Mouse (Mus musculus) left cerebral cortex, postnatal 36 days (tissue): Measurements from ENCODE around the gene Ankrd63. TPM values are rescaled to one million over a fixed set of nuclear protein-coding genes. Genes with fewer than 3 reads are reported as not detected.

ENCODE experiments used
- DNase-seq, 2 experiments: peaks; one replicate each; pipeline ENCODE4 v3.0.0; 2021 to 2022; ENCODE audit warnings: low spot score in 2 of 2, mixed read lengths in 1 of 2
- intact Hi-C: fragments of 180-260 bp; cut with DNase I; formaldehyde crosslinking; loops from one replicate; pipeline ENCODE4 v1.15.1; 2025
- total RNA-seq, 2 experiments: library from RNA; stranded (reverse); gene quantifications; 2 replicates each; pipeline ENCODE4 v1.2.3; 2021

Gene Ankrd63
- total RNA-seq, result 10 to 100 TPM; 20.0 to 32.2 TPM

DNA sequence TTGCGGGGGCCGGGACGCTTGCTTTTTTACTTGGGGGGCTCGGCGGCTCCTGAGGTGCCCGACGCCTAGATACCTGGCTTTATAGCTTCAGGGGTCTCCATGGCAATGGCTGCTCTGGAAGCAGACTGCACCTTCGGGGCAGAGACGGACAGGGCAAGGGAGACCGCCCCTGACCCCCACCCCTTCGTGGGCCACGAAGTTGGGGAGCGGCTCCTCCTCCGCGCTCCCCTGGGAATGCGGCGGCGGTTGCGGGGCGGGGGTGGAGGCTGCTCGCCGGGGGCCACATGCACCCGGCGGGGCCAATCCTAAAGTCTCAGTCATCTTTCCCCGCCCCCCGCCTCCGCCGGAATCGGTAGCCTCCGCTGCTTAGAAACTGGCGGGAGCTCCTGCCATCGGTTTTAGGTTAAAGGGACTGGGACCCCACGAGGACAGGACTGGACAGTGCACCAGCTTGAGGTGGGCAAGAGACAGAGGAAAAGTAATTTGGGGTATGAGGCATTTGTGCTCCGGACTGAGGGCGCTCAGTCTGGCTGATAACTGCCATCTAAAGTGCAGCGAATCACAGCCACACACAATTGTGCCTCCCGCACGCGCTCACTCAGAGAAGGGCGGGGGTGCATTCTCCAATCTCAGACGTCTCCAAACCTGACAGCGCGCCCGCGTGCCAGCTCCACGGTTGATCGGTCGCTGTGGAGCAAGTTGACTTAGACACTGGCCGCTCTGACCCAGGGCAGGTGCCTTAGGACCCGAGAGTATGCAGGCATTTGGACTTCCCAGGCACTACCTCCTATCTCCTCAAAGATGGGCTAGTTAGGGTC, at the start of gene Ankrd63:
Ankrd63 (minus strand) TSS at position 51 of the 818 bp plus-strand sequence.
- no peak for DNase-seq
- intact Hi-C loops, result loop anchor here (5.0 kb wide), 2 partner anchors 42 to 43 kb away; partner anchors contain the start of genes Inafm2 and Pak6

DNA sequence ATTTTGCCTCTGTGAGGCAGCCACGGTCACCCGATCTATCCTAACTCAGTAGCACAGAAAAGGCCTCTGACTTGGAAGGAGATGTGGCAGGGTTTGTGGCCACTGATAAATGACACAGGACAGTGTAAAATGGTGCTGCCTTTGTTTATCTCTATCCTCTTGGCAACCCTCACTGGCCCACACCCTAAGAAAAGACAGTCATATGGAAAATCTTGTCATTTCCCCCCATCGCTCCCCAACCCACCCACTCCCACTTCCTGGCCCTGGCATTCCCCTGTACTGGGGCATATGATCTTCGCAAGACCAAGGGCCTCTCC, 49.0 kb upstream of the Ankrd63 start:
- intact Hi-C loops, result no loop called here
- DNase-seq, result no peak

DNA sequence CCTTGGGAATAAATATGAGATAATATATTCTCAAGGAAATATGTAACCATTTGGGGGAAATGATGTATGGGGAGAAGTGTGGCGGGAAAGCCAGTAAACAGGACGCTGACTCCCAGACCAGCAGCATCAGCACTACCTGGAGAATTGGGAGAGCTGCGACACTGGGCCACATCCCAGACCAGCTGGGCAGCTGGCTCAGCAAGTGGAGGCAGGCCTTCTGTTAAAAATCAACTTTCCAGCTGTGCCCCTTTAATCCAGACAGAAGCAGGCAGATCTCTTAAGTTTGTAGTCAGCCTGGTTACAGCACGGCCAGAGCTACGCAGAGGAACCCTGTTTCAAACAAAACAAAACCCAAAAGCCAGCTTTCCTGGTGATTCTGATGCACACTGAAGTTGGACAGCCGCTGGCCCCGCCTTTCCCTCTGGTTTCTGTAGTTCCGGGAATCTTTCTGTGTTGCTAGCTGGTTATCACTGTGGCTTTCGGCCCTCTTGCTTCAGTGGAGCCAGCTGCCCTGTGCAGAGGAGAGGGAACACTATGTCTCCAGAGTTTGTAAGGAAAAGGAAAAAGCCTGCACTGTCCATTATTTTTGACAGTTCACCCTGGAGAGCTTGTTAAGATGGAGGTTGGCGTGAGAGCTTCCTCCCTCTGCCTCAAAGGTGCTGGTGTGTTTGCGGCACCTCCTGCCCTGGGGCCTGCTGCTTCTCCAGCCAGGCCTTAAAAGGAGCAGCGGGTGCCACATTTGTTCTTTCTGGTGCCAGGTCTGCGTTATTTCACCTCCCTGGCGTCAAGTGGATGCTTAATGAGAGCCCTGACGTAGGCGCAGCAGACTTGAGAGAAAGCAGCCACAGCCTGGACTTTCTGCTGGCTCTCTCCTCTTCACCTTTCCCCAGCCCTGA, 48.4 kb upstream of the Ankrd63 start:
- DNase-seq, result no peak
- intact Hi-C loops, result no loop called here

DNA sequence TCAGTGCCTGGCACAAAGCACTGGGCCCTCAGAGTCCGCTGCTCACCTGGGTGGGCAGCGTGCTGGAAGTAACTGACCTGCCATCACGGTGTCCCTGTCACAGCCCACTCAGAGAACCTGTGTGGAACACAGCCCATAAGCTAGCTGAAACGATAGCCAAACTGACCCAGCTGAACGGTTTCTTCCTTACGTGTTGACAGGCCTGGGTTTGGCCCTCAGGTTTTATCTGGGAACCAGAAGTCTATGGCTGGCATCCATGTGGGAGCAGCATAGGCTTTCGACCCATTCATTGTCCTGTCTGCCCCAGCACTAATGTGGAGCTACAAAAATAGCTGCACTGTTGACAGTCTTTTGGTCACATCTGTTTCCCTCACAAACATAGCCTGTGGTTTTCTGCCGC, 46.7 kb upstream of the Ankrd63 start:
- DNase-seq, result no peak
- intact Hi-C loops, result no loop called here

DNA sequence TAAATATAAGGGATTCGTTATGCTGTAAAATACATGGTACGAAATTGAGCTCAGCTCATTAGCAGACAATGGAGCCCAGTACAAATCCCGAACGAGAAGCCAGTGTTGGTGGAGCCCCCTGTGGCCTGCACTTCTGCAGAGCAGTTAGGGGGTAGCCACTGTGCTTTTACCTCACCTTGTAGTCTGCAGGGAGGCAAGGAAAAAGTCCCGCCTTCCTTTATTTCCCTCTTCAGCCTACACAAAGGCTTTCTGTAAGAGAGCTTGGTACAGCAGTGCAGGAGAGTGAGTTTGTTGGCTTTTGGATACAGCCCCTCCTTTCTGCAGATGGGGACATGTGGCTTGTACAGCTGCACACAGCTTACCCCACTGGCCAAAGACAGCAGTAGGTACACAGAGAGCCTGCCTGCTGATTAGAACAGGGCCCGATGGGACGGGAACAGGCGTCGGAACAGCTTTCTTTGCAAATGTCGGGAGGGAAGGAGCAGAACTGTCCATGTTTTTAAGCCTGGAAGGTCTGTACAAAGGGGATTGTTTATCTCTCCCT, 45.6 kb upstream of the Ankrd63 start:
- no peak for DNase-seq
- intact Hi-C loops, result loop anchor here (5.0 kb wide), 2 partner anchors 47 to 148 kb away; partner anchors contain the start of gene Ankrd63

DNA sequence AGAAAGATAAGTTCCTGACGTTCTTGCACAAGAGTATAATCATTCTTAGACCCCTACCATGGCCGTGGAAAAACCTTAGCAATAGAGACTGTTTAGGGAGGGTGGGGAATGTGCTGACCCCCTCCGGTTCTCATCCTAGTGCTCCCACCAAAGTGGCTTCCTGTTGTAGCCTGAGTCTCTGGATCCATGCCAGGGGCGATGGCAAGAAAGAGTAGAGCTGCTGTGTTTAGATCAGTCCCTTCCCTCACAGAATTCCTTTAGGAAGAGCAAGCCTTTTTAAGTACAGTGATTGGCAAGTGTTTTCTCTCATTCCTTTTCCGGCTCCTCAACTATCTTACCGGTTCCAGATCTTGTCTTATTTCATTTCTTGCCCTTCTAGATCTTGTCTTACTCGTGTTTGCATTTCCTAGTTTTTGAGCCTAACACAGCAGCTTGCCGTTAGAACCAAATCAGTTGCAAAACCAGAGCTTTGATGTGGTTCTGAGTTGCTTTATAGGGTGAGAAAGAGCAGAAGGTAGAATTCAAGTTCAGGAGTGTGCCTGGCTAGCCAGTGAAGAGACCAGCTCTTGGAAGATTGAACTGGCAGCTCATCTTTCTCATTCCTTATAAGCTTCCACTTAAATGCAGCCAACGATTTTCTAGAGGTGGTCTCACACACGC, 43.7 kb upstream of the Ankrd63 start:
- intact Hi-C loops, result loop anchor here (2.0 to 5.0 kb wide), 3 partner anchors 15 to 150 kb away; partner anchors contain the start of genes Ankrd63 and Ccdc9b
- no peak for DNase-seq

DNA sequence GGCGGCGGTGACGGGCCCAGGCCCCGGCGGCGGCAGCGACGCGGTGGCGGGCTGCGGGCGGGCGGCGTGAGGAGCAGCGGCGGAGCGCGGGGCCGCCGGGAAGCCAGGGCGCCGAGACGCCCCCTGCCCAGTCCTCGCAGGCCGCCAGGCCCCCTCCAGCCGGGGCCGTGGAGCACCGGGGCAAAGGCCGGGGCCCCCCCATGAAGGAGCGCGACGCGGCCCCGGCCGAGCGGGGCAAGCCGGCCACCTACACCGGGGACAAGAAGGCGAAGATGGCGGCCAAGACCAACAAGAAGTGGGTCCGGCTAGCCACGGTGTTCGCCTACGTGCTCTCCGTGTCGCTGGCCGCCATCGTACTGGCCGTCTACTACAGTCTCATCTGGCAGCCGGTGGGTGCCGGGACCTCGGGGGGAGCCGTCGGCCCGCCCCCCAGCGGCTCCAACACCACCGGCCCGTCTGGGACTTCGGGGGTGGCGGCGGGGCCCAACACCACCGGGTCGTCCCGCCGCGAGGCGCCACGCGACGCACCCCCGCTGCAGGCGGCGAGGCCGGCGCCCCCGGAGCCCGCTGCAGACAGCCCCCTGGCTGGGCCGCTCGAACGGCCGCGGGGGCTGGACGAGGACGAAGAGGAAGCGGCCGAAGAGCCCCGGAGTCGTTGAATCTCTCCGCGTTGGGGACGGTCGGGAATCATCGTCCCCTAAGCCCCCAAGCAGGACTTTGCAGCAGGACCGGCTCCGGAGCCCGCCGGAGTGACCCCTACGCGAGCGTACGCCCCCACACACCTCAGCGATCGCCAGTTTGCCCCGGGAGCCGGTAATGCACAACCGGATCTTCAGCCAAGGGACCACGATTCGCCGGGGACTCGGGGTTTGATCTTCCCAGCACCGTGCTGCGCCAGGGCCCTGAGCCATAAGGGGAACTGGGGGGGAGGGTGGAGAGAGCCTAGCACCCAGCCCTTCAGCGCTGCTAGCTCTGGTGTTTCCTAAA, 42.4 kb upstream of the Ankrd63 start:
- peak; percentile 42 to 47 for DNase-seq
- intact Hi-C loops, result loop anchor here (1.0 to 5.0 kb wide), 4 partner anchors 17 to 151 kb away; partner anchors contain the start of genes Ankrd63 and Ccdc9b

DNA sequence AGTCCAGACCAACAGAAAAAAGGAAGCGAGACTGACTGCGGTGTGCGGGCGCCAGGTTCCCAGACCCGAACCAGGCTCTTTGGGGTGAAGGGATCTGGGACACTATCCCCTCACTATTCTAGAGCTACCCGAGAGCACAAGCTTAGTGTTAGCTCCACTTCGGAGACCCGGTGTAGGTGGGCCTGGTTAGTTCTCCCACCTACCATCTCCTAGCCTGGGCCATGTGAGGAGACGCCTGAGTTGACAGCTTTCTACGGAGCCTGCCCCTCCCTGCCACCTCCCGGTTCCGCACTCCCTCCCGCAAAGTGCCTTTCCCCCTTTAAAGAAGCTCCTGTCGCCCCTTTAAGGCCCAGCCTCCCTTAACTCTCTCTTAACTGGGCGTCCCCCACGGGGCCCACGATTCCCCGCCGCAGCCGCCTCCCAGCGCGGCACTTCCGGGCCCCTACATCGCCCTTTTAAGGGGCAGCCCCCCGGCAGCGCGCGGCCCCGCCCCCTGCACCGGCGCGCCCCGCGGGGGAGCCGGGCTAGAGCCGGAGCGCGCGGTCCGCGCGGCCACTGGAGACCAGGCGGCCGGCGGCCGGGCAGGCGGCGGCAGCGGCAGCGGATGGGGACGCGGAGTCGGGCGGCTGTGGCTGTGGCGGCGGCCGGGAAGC, 41.6 kb upstream of the Ankrd63 start, which contains the start of gene Inafm2:
Inafm2 (plus strand) TSS at position 527 of the 653 bp plus-strand sequence.
- intact Hi-C loops, result loop anchor here (1.0 to 5.0 kb wide), 3 partner anchors 43 to 152 kb away; partner anchors contain the start of gene Ankrd63

DNA sequence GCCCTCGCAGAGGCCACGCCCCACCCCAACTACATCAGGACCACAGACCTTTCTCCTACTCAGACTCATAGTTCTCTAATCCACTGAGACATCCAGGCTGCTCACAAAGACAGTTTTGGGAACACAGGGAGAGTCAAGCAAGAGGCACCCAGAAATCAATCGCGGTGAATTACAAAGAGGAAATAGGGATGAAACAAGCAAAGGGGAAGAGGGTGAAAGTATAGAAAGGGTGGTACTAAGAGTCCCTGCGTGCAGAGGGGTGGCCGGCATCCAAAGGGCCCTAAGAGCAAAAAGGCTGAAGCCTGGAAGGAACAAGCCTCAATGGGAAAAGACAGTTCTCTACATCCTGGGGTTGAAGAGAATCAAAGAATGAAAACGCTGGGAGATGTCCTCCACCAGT, 40.9 kb upstream of the Ankrd63 start:
- no peak for DNase-seq

More for the DNA sequence above, 41.6 kb upstream of the Ankrd63 start, which contains the start of gene Inafm2:
- DNase-seq, result peak; percentile 91 to 93

DNA sequence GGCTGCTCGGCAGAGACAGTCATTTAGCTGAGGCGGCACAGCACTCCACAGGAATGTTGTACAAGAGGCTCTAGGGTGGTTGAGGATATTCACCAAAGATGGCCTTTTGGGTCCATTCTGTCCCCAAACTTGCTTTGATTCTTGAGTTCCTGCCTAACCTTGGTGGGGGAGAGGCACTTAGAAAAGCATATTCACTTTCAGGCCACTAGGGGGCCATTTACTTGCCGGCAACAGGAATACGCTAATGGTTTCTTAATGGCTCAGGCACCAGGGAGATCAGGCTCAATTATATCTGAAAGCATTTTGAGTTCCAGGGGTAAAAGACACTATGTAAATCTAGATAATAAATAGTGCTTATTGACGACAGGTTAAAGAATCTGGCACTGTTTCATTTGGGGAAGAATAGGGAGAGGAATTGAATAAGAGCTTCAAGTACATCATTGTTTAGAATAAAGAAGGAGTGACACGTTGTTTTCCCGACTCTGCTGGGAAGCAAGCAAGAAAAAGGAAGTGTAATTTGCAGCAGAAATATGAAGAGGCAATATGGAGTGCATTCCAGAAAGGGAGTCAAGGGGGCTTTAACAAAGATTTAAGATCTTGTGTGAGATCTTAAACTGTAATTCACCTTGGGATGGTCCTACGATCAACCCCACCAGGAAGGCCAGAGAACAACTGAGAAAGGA, 39.6 kb upstream of the Ankrd63 start:
- DNase-seq, result no peak
- intact Hi-C loops, result no loop called here

More for the DNA sequence above, 40.9 kb upstream of the Ankrd63 start:
- intact Hi-C loops, result loop anchor here (1.0 to 5.0 kb wide), 3 partner anchors 42 to 153 kb away; partner anchors contain the start of gene Ankrd63

DNA sequence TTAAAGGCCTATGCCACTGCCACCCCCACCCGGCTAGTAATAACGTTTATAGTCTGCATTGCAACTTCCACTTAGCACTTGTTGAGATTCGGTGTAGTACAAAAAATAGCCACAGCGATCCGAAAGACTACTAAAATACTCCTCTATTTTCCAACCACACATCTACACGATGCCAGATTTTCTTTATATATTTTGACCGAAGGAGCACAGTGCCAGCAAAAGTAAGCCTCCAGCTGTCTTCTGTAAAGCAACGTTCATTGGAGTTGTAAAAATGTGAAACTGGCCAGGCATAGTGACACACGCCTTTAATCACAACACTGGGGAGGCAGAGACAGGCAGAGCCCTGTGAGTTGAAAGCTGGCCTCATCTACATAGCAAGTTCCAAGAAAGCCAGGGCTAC, 37.4 kb upstream of the Ankrd63 start:
- no peak for DNase-seq
- intact Hi-C loops, result no loop called here

DNA sequence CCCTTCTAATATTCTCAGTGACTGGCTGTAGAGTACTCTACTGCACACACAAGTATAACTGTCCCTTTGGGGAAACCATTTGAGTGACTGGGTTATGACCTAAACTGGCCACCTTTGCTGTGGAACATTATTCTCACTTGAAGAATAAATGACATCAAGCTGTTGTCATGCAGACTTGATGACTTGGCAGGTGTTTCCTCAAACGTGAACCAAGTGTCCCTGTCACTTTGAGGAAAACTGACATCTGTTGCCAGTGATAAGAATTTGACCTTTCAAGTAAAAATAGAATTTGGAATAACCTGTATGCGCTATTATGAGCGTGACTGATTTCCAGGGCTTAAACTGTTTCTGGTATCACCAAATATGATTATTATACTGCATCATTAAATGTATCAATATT, 36.6 kb upstream of the Ankrd63 start:
- intact Hi-C loops, result no loop called here
- no peak for DNase-seq

DNA sequence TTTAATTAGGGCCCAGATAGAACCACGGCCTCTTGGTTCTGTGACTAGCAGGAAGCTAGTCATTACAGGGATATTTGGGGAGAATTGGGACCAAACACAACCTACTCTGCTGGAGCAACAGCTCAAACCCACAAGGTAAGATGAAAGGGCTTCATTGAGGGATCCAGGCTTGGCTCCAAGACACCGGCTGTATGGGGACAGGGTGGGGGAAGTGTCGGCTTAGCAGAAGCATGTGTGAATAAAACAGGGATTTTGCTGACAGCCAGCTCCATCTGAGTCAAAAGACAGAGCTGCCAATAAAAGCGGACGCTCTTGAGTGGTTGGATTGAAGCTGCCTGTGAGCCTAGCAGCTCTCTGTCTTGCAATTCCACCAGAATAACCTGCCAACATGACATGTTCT, 29.6 kb upstream of the Ankrd63 start:
- intact Hi-C loops, result no loop called here
- peak in 1 of 2 experiments; percentile 34 for DNase-seq

DNA sequence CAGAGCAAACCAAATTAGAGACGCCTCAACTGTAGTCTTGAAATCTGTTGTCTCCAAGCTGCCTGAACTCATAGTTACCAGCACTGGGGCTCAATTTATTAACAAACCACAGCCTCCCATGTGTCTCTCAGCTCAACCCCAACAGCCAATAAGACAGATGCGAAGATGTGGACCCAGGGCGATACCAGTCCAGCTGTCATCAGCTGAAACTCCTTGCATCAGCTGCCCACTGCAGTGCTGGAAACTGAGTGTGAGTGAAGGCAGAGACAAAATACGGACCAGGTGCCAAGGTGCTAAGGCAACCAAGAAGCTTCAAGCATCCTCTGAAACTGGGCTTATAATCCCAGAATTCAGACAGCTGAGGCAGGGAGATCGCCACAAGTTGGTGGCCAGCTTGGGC, 28.2 kb upstream of the Ankrd63 start:
- DNase-seq, result no peak
- intact Hi-C loops, result loop anchor here (2.0 kb wide), 1 partner anchor 93 kb away; no protein-coding TSS in a partner anchor

DNA sequence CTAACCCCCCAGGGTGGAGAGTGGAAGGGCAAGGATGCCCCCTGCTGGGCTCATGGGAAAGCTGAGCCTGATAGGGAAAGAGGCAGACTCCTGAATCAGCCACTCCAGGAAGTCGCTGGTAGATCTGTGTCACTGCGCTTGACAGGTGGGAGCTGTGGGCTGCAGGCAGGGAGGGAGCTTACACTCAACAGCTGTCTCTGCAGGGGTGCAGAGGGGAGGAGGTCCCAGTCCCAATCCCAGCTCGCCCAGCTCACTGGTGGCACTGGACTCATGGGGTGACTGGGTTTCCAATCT, 26.8 kb upstream of the Ankrd63 start:
- intact Hi-C loops, result loop anchor here (1.0 to 2.0 kb wide), 2 partner anchors 30 to 92 kb away; no protein-coding TSS in a partner anchor
- DNase-seq, result peak; percentile 73 to 78

DNA sequence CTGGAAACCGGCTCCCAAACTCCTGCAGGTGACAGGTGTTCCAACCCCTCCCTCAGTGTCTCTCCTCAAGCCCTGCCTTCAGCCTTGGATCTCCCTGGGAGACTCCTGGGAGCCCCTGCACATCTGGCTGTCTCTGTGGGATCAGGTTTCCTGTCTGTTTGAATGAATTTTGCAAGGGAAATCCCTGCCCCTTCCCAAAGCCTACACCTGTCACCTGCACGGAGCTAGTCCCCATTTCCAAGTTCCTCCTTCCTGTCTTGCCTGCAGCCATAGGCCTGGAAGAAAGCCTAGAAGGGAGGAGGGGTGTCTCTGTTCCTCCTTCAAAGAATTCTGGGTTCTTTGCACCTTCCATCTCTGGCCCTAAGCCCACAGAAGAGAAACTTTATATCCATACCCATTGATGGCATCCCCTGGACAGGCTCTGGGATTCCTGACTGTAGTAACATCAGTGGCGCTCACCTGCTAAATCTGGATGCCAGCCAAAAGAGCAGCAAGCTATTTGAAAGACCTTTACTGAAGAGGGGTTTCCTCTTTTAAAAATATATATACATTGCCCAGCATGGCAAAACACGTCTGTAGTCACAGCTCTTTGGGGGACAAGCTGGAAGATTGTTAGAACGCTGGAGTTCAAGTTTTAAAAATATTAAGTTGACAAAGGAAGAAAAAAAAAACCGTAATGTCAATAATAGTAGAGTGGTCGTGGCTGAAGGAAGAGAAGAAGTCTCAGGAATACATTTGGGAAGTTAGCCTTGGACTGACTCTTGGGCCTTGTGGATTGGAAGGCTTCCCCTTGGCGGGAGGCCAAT, 26.3 kb upstream of the Ankrd63 start:
- no peak for DNase-seq
- intact Hi-C loops, result loop anchor here (1.0 to 2.0 kb wide), 2 partner anchors 30 to 91 kb away; no protein-coding TSS in a partner anchor
